Mouse (Mus musculus) embryonic facial prominence, embryonic 10.5 days (tissue): ENCODE data around the gene Dbnl. TPM values are rescaled to one million over a fixed set of nuclear protein-coding genes. Genes with fewer than 3 reads are reported as not detected.

Source experiments
- DNase-seq: peaks from one replicate; pipeline ENCODE4 v3.0.0-alpha.2; 2017; ENCODE audit warnings: low spot score
- H3K27ac ChIP-seq: fragments of 300-500 bp; sonication (generic); replicated peaks from 2 replicates; pipeline ENCODE4 v1.5.1; 2016; ENCODE audit warnings: mild to moderate bottlenecking
- H3K27me3 ChIP-seq: fragments of 300-500 bp; sonication (generic); replicated peaks from 2 replicates; pipeline ENCODE4 v1.6.1; 2016; ENCODE audit warnings: low read depth, mild to moderate bottlenecking; ENCODE audit not compliant: poor library complexity, severe bottlenecking
- H3K36me3 ChIP-seq: fragments of 300-500 bp; sonication (generic); replicated peaks from 2 replicates; pipeline ENCODE4 v1.6.1; 2016; ENCODE audit warnings: mild to moderate bottlenecking, moderate library complexity
- H3K4me1 ChIP-seq: fragments of 300-500 bp; sonication (generic); 2 replicates; pipeline ENCODE4 v1.6.1; 2016
- H3K4me3 ChIP-seq: fragments of 300-500 bp; sonication (generic); 2 replicates; pipeline ENCODE4 v1.5.1; 2016; ENCODE audit warnings: mild to moderate bottlenecking, moderate library complexity
- H3K9me3 ChIP-seq: fragments of 300-500 bp; sonication (generic); 2 replicates; pipeline ENCODE4 v1.6.1; 2016; ENCODE audit warnings: mild to moderate bottlenecking
- WGBS: fragments of 180-500 bp; shearing (Covaris S2); methylation state at CpG from one replicate; pipeline ENCODE4 v1.1.7; 2016; 5-methylcytosine and 5-hydroxymethylcytosine counted together
- polyA plus RNA-seq: library from polyadenylated mRNA; unstranded; fragments of >200 nt; fragmentation: Nextera tagmentation; extraction: Ambion mirVana; gene quantifications from 2 replicates; pipeline ENCODE4 v1.2.1, GENCODE M21; 2016

Gene Dbnl
- polyA plus RNA-seq, 1 experiment from 2014 or later = 137 TPM

GRCm38 (mm10) chr11:5848741-5849140 lies 60.5 kb downstream of the Dbnl start:
- no peak for DNase-seq
- WGBS = 71% methylated on average over 6 of the region's 6 CpGs

GRCm38 (mm10) chr11:5849316-5849715 lies 61.0 kb downstream of the Dbnl start:
- 72% methylated on average over 2 of the region's 2 CpGs for WGBS
- no peaks in the 10 kb centered on the region for H3K27me3 ChIP-seq
- no peaks in the 10 kb centered on the region for H3K36me3 ChIP-seq

More at GRCm38 (mm10) chr11:5848741-5849140, 60.5 kb downstream of the Dbnl start:
- no peaks in the 10 kb centered on the region for H3K27me3 ChIP-seq
- H3K27ac ChIP-seq = no peak overlapping the region
- H3K36me3 ChIP-seq = no peaks in the 10 kb centered on the region
- H3K4me3 ChIP-seq = no peak overlapping the region
- H3K9me3 ChIP-seq = no peaks in the 10 kb centered on the region
- H3K4me1 ChIP-seq = peaks cover 6% of the 10 kb centered on the region; the same call in 1 of the 2 replicates

GRCm38 (mm10) chr11:5850452-5850851 lies 62.2 kb downstream of the Dbnl start:
- 72% methylated on average over 5 of the region's 5 CpGs for WGBS
- Histone ChIP-seq H3K36me3 (no peaks in the 10 kb centered on the region), H3K27ac (no peak overlapping the region), H3K9me3 (no peaks in the 10 kb centered on the region), H3K4me3 (no peak overlapping the region), H3K27me3 (no peaks in the 10 kb centered on the region), H3K4me1 (peaks cover 6% of the 10 kb centered on the region; the same call in 1 of the 2 replicates)
- DNase-seq = no peak

More at GRCm38 (mm10) chr11:5849316-5849715, 61.0 kb downstream of the Dbnl start:
- Histone ChIP-seq H3K9me3 (no peaks in the 10 kb centered on the region), H3K27ac (no peak overlapping the region), H3K4me1 (peaks cover 6% of the 10 kb centered on the region; the same call in 1 of the 2 replicates), H3K4me3 (no peak overlapping the region)
- DNase-seq = no peak

Other genes with a start within 250 kb of the Dbnl start
- gene Ccdc117, start 246.3 kb upstream of the Dbnl start, polyA plus RNA-seq = 28.7 and 33.2 TPM in 2 replicates
- gene Ankrd36, start 218.8 kb upstream of the Dbnl start, polyA plus RNA-seq = not detected in 2 replicates
- gene Mrps24, start 72.8 kb upstream of the Dbnl start, polyA plus RNA-seq = 154 and 156 TPM in 2 replicates
- 18.0 and 19.1 TPM in 2 replicates for gene Urgcp, start 26.1 kb upstream of the Dbnl start, polyA plus RNA-seq
- gene Pgam2, start 15.2 kb downstream of the Dbnl start, polyA plus RNA-seq = 5.1 and 5.3 TPM in 2 replicates
- gene Polm, start 49.5 kb downstream of the Dbnl start, polyA plus RNA-seq = 9.4 and 10.0 TPM in 2 replicates
- 9.0 TPM in 2 replicates for gene Aebp1, start 73.5 kb downstream of the Dbnl start, polyA plus RNA-seq
- 155 and 161 TPM in 2 replicates for gene Pold2, start 89.8 kb downstream of the Dbnl start, polyA plus RNA-seq
- gene Myl7, start 110.3 kb downstream of the Dbnl start, polyA plus RNA-seq = 5.4 and 23.9 TPM in 2 replicates
- 1.9 and 2.8 TPM in 2 replicates for gene Gck, start 161.6 kb downstream of the Dbnl start, polyA plus RNA-seq
- 56.0 and 56.8 TPM in 2 replicates for gene Ykt6, start 167.2 kb downstream of the Dbnl start, polyA plus RNA-seq